Mouse (Mus musculus) lung, embryonic 14.5 days (tissue): ENCODE measurements at regions not wholly inside any gene's neighbourhood (a gene's known extent, or its start where the extent isn't known, plus 50 kb on each side); places are given as distances from the start of the nearest gene placed in this dataset.
A peak's percentile ranks its signal among the peaks of the same experiment; 100 is the strongest.

Experiments
- ATAC-seq: fragments of 200-750 bp; cut with Nextera tagmentation; 2 replicates; pipeline ENCODE4 v1.8.0; 2017; ENCODE audit warnings: mild to moderate bottlenecking, moderate TSS enrichment, moderate library complexity; ENCODE audit not compliant: insufficient read depth
- DNase-seq: peaks from one replicate; pipeline ENCODE4 v3.0.0-alpha.2; 2015
- H3K27ac ChIP-seq: fragments of 300-500 bp; sonication (generic); 2 replicates; pipeline ENCODE4 v1.5.1; 2014; ENCODE audit warnings: low read depth, mild to moderate bottlenecking, moderate library complexity
- H3K27me3 ChIP-seq: fragments of 300-500 bp; sonication (generic); 2 replicates; pipeline ENCODE4 v1.6.1; 2014; ENCODE audit warnings: low read length, control low read depth; ENCODE audit not compliant: insufficient read depth
- H3K36me3 ChIP-seq: fragments of 300-500 bp; sonication (generic); 2 replicates; pipeline ENCODE4 v1.6.1; 2014; ENCODE audit warnings: control low read depth; ENCODE audit not compliant: insufficient read depth
- H3K4me1 ChIP-seq: fragments of 300-500 bp; sonication (generic); 2 replicates; pipeline ENCODE4 v1.6.1; 2014; ENCODE audit warnings: antibody characterized with exemption, control low read depth; ENCODE audit not compliant: insufficient read depth
- H3K4me2 ChIP-seq: fragments of 300-500 bp; sonication (generic); 2 replicates; pipeline ENCODE4 v1.6.1; 2014; ENCODE audit warnings: mild to moderate bottlenecking
- H3K4me3 ChIP-seq: fragments of 300-500 bp; sonication (generic); 2 replicates; pipeline ENCODE4 v1.5.1; 2014; ENCODE audit warnings: low read depth, low read length
- H3K9ac ChIP-seq: fragments of 300-500 bp; sonication (generic); 2 replicates; pipeline ENCODE4 v1.6.1; 2014
- H3K9me3 ChIP-seq: fragments of 300-500 bp; sonication (generic); 2 replicates; pipeline ENCODE4 v1.6.1; 2016; ENCODE audit warnings: low read depth, low read length, control low read depth
- CTCF ChIP-seq: IDR thresholded peaks from 2 replicates; pipeline ENCODE4 v1.5.1; 2016; ENCODE audit warnings: antibody characterized with exemption, low read depth
- WGBS: fragments of 180-500 bp; shearing (Covaris S2); extraction: QIAGEN DNeasy Blood & Tissue Kit; methylation state at CpG from one replicate; pipeline ENCODE4 v1.1.7; 2014; 5-methylcytosine and 5-hydroxymethylcytosine counted together

GRCm38 (mm10) chrX:12924705-12925644, 146.3 kb upstream of the Usp9x start:
- DNase-seq (no peak), ATAC-seq (no peak)
- Histone ChIP-seq H3K4me1 (no peaks in the 10 kb centered on the region), H3K4me2 (no peak overlapping the region), H3K9me3 (no peaks in the 10 kb centered on the region), H3K36me3 (no peaks in the 10 kb centered on the region), H3K27ac (no peak overlapping the region), H3K27me3 (no peaks in the 10 kb centered on the region), H3K4me3 (no peak overlapping the region), H3K9ac (no peak overlapping the region)
- 76% methylated on average over 10 of the region's 10 CpGs for WGBS
- TF ChIP-seq CTCF: no peak

- peak; percentile 29 for TF ChIP-seq CTCF
- Histone ChIP-seq H3K27ac (no peak overlapping the region), H3K9me3 (no peaks in the 10 kb centered on the region), H3K9ac (no peak overlapping the region), H3K27me3 (no peaks in the 10 kb centered on the region), H3K4me1 (no peaks in the 10 kb centered on the region), H3K4me3 (no peak overlapping the region), H3K36me3 (no peaks in the 10 kb centered on the region), H3K4me2 (no peak overlapping the region)
- DNase-seq (peak; percentile 1), ATAC-seq (no peak)
- 22% methylated on average over 3 of the region's 3 CpGs for WGBS
Measured at GRCm38 (mm10) chrX:12919576-12919975, 151.7 kb upstream of the Usp9x start.

- peak; percentile 24 for TF ChIP-seq CTCF
Measured at GRCm38 (mm10) chrX:12917105-12917504, 154.2 kb upstream of the Usp9x start.

GRCm38 (mm10) chrX:12916684-12917083, 154.6 kb upstream of the Usp9x start:
- 13% methylated on average over 11 of the region's 11 CpGs for WGBS
- no peak overlapping the region for H3K9ac ChIP-seq
- no peaks in the 10 kb centered on the region for H3K4me1 ChIP-seq
- peak overlapping the region; percentile 52 for H3K4me2 ChIP-seq
- no peaks in the 10 kb centered on the region for H3K36me3 ChIP-seq
- no peaks in the 10 kb centered on the region for H3K27me3 ChIP-seq
- peak; percentile 37 for DNase-seq
- no peak overlapping the region for H3K27ac ChIP-seq
- H3K4me3 ChIP-seq: peak overlapping the region; percentile 12; the same call in 1 of the 2 replicates
- H3K9me3 ChIP-seq: no peaks in the 10 kb centered on the region
- no peak for TF ChIP-seq CTCF
- ATAC-seq: no peak

More at GRCm38 (mm10) chrX:12917105-12917504, 154.2 kb upstream of the Usp9x start:
- H3K27me3 ChIP-seq: no peaks in the 10 kb centered on the region
- peak; percentile 54 for DNase-seq
- H3K9me3 ChIP-seq: no peaks in the 10 kb centered on the region
- H3K4me2 ChIP-seq: peak overlapping the region; percentile 52
- H3K36me3 ChIP-seq: no peaks in the 10 kb centered on the region
- no peak overlapping the region for H3K27ac ChIP-seq
- peak; percentile 68; the same call in 1 of the 2 replicates for ATAC-seq
- peak overlapping the region; percentile 12; the same call in 1 of the 2 replicates for H3K4me3 ChIP-seq
- H3K4me1 ChIP-seq: no peaks in the 10 kb centered on the region
- no peak overlapping the region for H3K9ac ChIP-seq
- WGBS: 20% methylated on average over 13 of the region's 13 CpGs

- Histone ChIP-seq H3K4me3 (no peak overlapping the region), H3K9me3 (no peaks in the 10 kb centered on the region), H3K4me2 (no peak overlapping the region), H3K27me3 (no peaks in the 10 kb centered on the region), H3K9ac (no peak overlapping the region), H3K4me1 (no peaks in the 10 kb centered on the region), H3K27ac (no peak overlapping the region), H3K36me3 (no peaks in the 10 kb centered on the region)
- DNase-seq: no peak
- 80% methylated on average over 7 of the region's 7 CpGs for WGBS
- ATAC-seq: no peak
- no peak for TF ChIP-seq CTCF
Measured at GRCm38 (mm10) chrX:12900256-12900655, 138.4 kb upstream of the Med14 start.

GRCm38 (mm10) chrX:12891468-12891867, 129.6 kb upstream of the Med14 start:
- H3K36me3 ChIP-seq: no peaks in the 10 kb centered on the region
- DNase-seq (peak; percentile 13), ATAC-seq (no peak)
- H3K27ac ChIP-seq: no peak overlapping the region
- H3K27me3 ChIP-seq: no peaks in the 10 kb centered on the region
- TF ChIP-seq CTCF: no peak
- 57% methylated on average over 7 of the region's 7 CpGs for WGBS
- no peaks in the 10 kb centered on the region for H3K4me1 ChIP-seq
- no peak overlapping the region for H3K4me2 ChIP-seq
- no peak overlapping the region for H3K4me3 ChIP-seq
- no peaks in the 10 kb centered on the region for H3K9me3 ChIP-seq
- H3K9ac ChIP-seq: no peak overlapping the region

- Histone ChIP-seq H3K9me3 (no peaks in the 10 kb centered on the region), H3K36me3 (no peaks in the 10 kb centered on the region), H3K27me3 (no peaks in the 10 kb centered on the region), H3K27ac (no peak overlapping the region), H3K4me3 (no peak overlapping the region), H3K9ac (no peak overlapping the region), H3K4me2 (no peak overlapping the region), H3K4me1 (no peaks in the 10 kb centered on the region)
- WGBS: 60% methylated on average over 3 of the region's 3 CpGs
- ATAC-seq: no peak
- no peak for TF ChIP-seq CTCF
- DNase-seq: no peak
Measured at GRCm38 (mm10) chrX:12889482-12889808, 127.6 kb upstream of the Med14 start.
